Mouse (Mus musculus): Measurements from ENCODE around the gene Gm21973. TPM values are rescaled to one million over a fixed set of nuclear protein-coding genes. Genes with fewer than 3 reads are reported as not detected.

Gene Gm21973
- polyA plus RNA-seq (2012; rRNA removed), result not detected in 2 replicates

DNA sequence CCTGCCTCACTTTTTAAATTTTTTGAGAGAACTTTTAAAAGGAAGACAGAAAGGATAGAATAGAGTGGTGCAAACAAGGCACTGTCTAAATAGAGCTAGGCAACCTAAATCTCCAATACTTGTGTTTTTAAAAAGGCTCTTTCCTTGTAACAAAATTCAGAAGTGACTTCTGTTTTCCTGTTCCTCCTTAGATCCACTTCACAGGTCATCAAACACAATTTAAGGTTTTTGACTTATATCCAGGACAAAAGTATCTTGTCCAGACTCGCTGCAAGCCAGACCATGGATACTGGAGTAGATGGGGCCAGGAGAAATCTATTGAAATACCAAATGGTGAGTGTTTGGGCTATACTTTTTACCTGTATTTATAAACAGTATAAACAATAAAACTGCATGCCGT is at the start of gene Gm21973:
Gm21973 (plus strand) TSS at position 301 of the 400 bp plus-strand sequence.
- H3K36me3 ChIP-seq (ENCODE audit: control insufficient read depth, insufficient read depth, low read length), result peaks cover 17% of the 10 kb centered on the region
- H3K27me3 ChIP-seq (ENCODE audit: control insufficient read depth, insufficient read depth, low read length), result no peaks in the 10 kb centered on the region
- no peaks in the 10 kb centered on the region for H3K4me1 ChIP-seq (ENCODE audit: control insufficient read depth, insufficient read depth, insufficient read length, low read length)
- 97% methylated on average over 2 of the region's 2 CpGs for WGBS
- no peak within 1 kb of the TSS for H3K27ac ChIP-seq (ENCODE audit: insufficient read depth, low read depth, low read length)
- no peak within 1 kb of the TSS for H3K4me3 ChIP-seq (ENCODE audit: low read depth, low read length)
- no peak for TF ChIP-seq POLR2A (IDR thresholded peaks at IDR 0.05; ENCODE audit: low read depth, low read length)
- no peak for TF ChIP-seq CTCF (IDR thresholded peaks at IDR 0.05; ENCODE audit: extremely low read depth, insufficient read length, insufficient replicate concordance, low read depth, low read length)

DNA sequence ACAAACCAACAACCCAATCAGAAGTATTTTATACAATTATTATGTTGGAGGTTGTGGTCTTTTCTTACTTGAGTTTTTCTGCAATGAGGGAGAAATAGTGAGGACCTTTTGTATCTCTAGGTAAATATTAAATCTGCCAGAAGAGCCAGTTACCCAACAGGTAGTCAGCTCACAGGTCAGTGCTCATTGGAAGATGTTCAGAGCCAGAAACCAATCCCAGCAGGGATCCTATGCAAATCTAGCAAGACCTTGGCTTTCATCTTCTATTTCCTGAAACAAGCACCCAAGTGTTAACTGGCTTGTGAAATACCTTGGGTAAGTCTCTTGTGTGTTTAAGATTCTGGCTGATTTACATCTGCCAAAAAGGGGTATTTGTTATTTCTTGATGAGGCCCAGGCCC is 48.8 kb upstream of the Gm21973 start:
- Histone ChIP-seq H3K4me1 (ENCODE audit: control insufficient read depth, insufficient read depth, insufficient read length, low read length) (no peaks in the 10 kb centered on the region), H3K36me3 (ENCODE audit: control insufficient read depth, insufficient read depth, low read length) (no peaks in the 10 kb centered on the region), H3K27me3 (ENCODE audit: control insufficient read depth, insufficient read depth, low read length) (no peaks in the 10 kb centered on the region), H3K27ac (ENCODE audit: insufficient read depth, low read depth, low read length) (no peak overlapping the region), H3K4me3 (ENCODE audit: low read depth, low read length) (no peak overlapping the region)
- no peak for TF ChIP-seq POLR2A (IDR thresholded peaks at IDR 0.05; ENCODE audit: low read depth, low read length)
- no peak for TF ChIP-seq CTCF (IDR thresholded peaks at IDR 0.05; ENCODE audit: extremely low read depth, insufficient read length, insufficient replicate concordance, low read depth, low read length)

DNA sequence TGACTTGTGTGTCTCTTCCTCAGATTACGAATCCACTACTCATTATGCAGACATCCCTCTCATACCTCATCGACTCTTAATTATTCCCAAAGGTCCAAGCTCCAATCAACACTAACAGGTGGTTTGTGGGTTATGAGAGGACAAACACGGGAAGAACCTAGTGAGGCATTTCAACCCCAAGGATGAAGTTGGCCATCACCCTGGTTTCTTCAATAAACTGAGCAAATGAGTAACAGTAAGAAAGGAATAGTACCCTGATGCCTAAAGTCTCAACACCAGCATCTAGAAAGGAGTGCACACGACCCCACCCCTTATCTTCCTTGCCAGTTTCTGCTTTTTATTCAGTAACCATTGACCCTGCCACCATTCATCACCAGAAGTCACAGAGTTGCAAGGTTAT is 47.7 kb upstream of the Gm21973 start:
- Histone ChIP-seq H3K27me3 (ENCODE audit: control insufficient read depth, insufficient read depth, low read length) (no peaks in the 10 kb centered on the region), H3K4me1 (ENCODE audit: control insufficient read depth, insufficient read depth, insufficient read length, low read length) (no peaks in the 10 kb centered on the region), H3K4me3 (ENCODE audit: low read depth, low read length) (no peak overlapping the region), H3K27ac (ENCODE audit: insufficient read depth, low read depth, low read length) (no peak overlapping the region), H3K36me3 (ENCODE audit: control insufficient read depth, insufficient read depth, low read length) (no peaks in the 10 kb centered on the region)
- WGBS, result 76% methylated on average over 4 of the region's 4 CpGs
- TF ChIP-seq CTCF (IDR thresholded peaks at IDR 0.05; ENCODE audit: extremely low read depth, insufficient read length, insufficient replicate concordance, low read depth, low read length) (no peak), POLR2A (IDR thresholded peaks at IDR 0.05; ENCODE audit: low read depth, low read length) (no peak)

DNA sequence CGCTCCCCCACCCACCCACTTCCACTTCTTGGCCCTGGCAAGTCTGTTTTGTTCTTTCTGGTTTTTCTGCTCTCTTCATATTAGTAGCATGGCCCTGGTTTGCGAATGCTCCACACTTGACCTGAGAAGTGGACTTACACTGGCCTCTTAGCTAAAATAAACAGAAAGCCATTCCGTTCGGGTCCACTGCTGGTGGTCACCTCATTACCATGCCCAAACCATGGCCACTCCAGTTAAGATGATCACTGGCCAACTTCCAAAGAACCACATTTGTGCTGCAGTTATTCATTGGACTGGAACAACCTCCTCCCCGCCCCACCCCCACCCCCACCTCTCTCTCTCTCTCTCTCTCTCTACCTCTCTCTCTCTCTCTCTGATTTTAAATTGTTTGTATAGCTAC is 43.6 kb upstream of the Gm21973 start:
- H3K27me3 ChIP-seq (ENCODE audit: control insufficient read depth, insufficient read depth, low read length), result no peaks in the 10 kb centered on the region
- WGBS, result 83% methylated on average over 5 of the region's 5 CpGs
- no peak overlapping the region for H3K27ac ChIP-seq (ENCODE audit: insufficient read depth, low read depth, low read length)
- H3K4me1 ChIP-seq (ENCODE audit: control insufficient read depth, insufficient read depth, insufficient read length, low read length), result peaks cover 3% of the 10 kb centered on the region; the same call in 1 of the 2 replicates
- TF ChIP-seq CTCF (IDR thresholded peaks at IDR 0.05; ENCODE audit: extremely low read depth, insufficient read length, insufficient replicate concordance, low read depth, low read length) (no peak), POLR2A (IDR thresholded peaks at IDR 0.05; ENCODE audit: low read depth, low read length) (no peak)
- H3K36me3 ChIP-seq (ENCODE audit: control insufficient read depth, insufficient read depth, low read length), result no peaks in the 10 kb centered on the region
- no peak overlapping the region for H3K4me3 ChIP-seq (ENCODE audit: low read depth, low read length)

DNA sequence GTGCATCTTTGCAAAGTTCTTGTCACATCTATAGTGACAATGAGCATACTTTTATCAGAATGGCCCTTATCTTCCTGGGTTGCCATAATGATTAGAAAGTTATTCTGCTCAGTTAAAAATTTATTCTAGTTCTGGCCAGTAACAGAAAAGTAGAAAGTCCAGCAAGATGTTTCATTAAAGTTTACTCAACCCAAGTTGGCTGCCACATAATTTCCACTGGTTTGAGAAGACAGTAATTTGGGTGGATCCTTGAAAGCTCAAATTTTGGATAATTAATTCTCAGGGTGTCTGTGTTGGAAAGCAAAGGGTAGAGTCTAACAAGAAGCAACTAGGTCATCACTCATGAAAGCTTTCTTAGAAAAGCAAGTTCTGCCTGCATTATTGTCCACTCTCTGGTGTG is 41.5 kb upstream of the Gm21973 start:
- H3K27me3 ChIP-seq (ENCODE audit: control insufficient read depth, insufficient read depth, low read length), result no peaks in the 10 kb centered on the region
- no peaks in the 10 kb centered on the region for H3K36me3 ChIP-seq (ENCODE audit: control insufficient read depth, insufficient read depth, low read length)
- H3K27ac ChIP-seq (ENCODE audit: insufficient read depth, low read depth, low read length), result no peak overlapping the region
- H3K4me3 ChIP-seq (ENCODE audit: low read depth, low read length), result no peak overlapping the region
- TF ChIP-seq CTCF (IDR thresholded peaks at IDR 0.05; ENCODE audit: extremely low read depth, insufficient read length, insufficient replicate concordance, low read depth, low read length) (no peak), POLR2A (IDR thresholded peaks at IDR 0.05; ENCODE audit: low read depth, low read length) (no peak)
- H3K4me1 ChIP-seq (ENCODE audit: control insufficient read depth, insufficient read depth, insufficient read length, low read length), result peaks cover 3% of the 10 kb centered on the region; the same call in 1 of the 2 replicates

DNA sequence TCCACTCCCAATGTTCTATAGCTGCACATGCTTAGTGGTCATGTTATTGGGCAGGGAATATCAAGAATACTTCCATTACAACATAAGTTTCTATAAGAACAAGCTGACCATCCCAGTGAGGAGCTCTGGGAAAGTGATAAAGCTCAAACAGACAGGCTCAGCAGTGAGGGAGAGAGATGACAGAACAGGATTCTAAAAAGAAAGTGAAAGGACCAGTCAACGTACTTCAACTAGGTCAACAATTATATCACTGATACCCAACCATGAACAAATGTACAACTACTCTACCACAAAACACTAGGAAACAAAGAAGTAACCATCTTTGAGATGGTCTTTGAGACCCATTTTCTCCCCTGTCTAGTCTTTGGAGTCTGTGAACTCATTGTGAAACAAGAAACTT is 28.6 kb upstream of the Gm21973 start:
- TF ChIP-seq POLR2A (IDR thresholded peaks at IDR 0.05; ENCODE audit: low read depth, low read length) (no peak), CTCF (IDR thresholded peaks at IDR 0.05; ENCODE audit: extremely low read depth, insufficient read length, insufficient replicate concordance, low read depth, low read length) (no peak)
- no peaks in the 10 kb centered on the region for H3K27me3 ChIP-seq (ENCODE audit: control insufficient read depth, insufficient read depth, low read length)
- WGBS, result 38% methylated on average over 1 of the region's 1 CpGs

DNA sequence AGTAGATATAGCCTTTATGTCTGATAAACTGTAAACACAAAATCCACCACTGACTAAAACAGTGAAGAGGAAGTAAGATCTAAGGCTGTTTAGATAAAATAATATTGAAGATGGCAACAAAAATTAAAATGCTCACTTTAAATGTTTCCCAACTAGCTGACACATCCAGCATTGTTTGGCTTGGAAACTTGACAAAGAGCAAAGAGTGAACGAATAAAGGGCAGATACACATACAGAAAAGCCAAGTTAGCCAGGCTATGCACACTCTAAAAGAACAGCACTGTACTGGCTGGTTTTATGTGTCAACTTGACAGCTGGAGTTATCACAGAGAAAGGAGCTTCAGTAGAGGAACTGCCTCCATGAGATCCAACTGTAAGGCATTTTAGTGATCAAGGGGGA is 27.1 kb upstream of the Gm21973 start:
- Histone ChIP-seq H3K4me1 (ENCODE audit: control insufficient read depth, insufficient read depth, insufficient read length, low read length) (no peaks in the 10 kb centered on the region), H3K36me3 (ENCODE audit: control insufficient read depth, insufficient read depth, low read length) (peaks cover 2% of the 10 kb centered on the region; the same call in 1 of the 2 replicates), H3K27ac (ENCODE audit: insufficient read depth, low read depth, low read length) (no peak overlapping the region), H3K27me3 (ENCODE audit: control insufficient read depth, insufficient read depth, low read length) (no peaks in the 10 kb centered on the region), H3K4me3 (ENCODE audit: low read depth, low read length) (no peak overlapping the region)
- TF ChIP-seq CTCF (IDR thresholded peaks at IDR 0.05; ENCODE audit: extremely low read depth, insufficient read length, insufficient replicate concordance, low read depth, low read length) (no peak), POLR2A (IDR thresholded peaks at IDR 0.05; ENCODE audit: low read depth, low read length) (no peak)
- WGBS, result 51% methylated on average over 1 of the region's 1 CpGs

More for the DNA sequence above, 28.6 kb upstream of the Gm21973 start:
- no peak overlapping the region for H3K27ac ChIP-seq (ENCODE audit: insufficient read depth, low read depth, low read length)
- H3K4me3 ChIP-seq (ENCODE audit: low read depth, low read length), result no peak overlapping the region
- no peaks in the 10 kb centered on the region for H3K4me1 ChIP-seq (ENCODE audit: control insufficient read depth, insufficient read depth, insufficient read length, low read length)
- peaks cover 2% of the 10 kb centered on the region; the same call in 1 of the 2 replicates for H3K36me3 ChIP-seq (ENCODE audit: control insufficient read depth, insufficient read depth, low read length)

Data from small intestine, adult 2 months (tissue).